Mouse (Mus musculus): ENCODE measurements around the gene Map1s.

GRCm38 (mm10) chr8:70943187-70943586 is 37.5 kb downstream of the Map1s start:
- TF ChIP-seq CTCF (IDR thresholded peaks at IDR 0.05; ENCODE audit: low read depth, low read length) (no peak), POLR2A (IDR thresholded peaks at IDR 0.05; ENCODE audit: insufficient read depth, low read length) (no peak)
